Comparison of ENCODE assay signal across 9 mouse cellular contexts in genomic region chr14:27560434-27560833, GRCm38 (mm10). TPM values are rescaled to one million over a fixed set of nuclear protein-coding genes. Genes with fewer than 3 reads are reported as not detected.
DNase-seq lines count a peak whose midpoint lies in the region; ATAC-seq and TF ChIP-seq lines count a peak whose summit lies in the region.
"Had no signal": no experiment of that assay in that cellular context is flagged by ENCODE, and none has a peak within 500 bp of the region (broad histone marks: within the 10 kb centered on the region; RNA-seq: fewer than 3 reads in every experiment).

No protein-coding gene starts in this region.

- no peak overlapping the region for H3K9ac ChIP-seq in hindbrain, embryonic 14.5 days
- no peak overlapping the region for H3K9ac ChIP-seq in hindbrain, embryonic 13.5 days

- no peak overlapping the region for H3K27ac ChIP-seq in hindbrain, embryonic 14.5 days
- H3K27ac ChIP-seq in hindbrain, embryonic 13.5 days, result no peak overlapping the region
- no peak overlapping the region for H3K27ac ChIP-seq in left cerebral cortex, adult 2 months

- no peaks in the 10 kb centered on the region for H3K9me3 ChIP-seq in hindbrain, embryonic 14.5 days (ENCODE audit: control insufficient read depth, low read length)
- no peaks in the 10 kb centered on the region for H3K9me3 ChIP-seq in hindbrain, embryonic 13.5 days

- WGBS in hindbrain, embryonic 14.5 days, result 52% methylated on average over 4 of the region's 4 CpGs
- 50% methylated on average over 4 of the region's 4 CpGs for WGBS in hindbrain, embryonic 13.5 days

- peak; percentile 59 for TF ChIP-seq CTCF in left cerebral cortex, adult 2 months (IDR thresholded peaks at IDR 0.05)

- no peaks in the 10 kb centered on the region for H3K4me1 ChIP-seq in hindbrain, embryonic 14.5 days (replicated peaks; ENCODE audit: control insufficient read depth, insufficient read depth, low read length)
- H3K4me1 ChIP-seq in hindbrain, embryonic 13.5 days (replicated peaks), result no peaks in the 10 kb centered on the region

- no peak overlapping the region for H3K4me2 ChIP-seq in hindbrain, embryonic 14.5 days (replicated peaks)
- H3K4me2 ChIP-seq in hindbrain, embryonic 13.5 days, result no peak overlapping the region

- DNase-seq in hindbrain, embryonic 14.5 days (ENCODE audit: low spot score), result peak; percentile 46
- DNase-seq in ZHBTc4 (ENCODE audit: low read depth, low spot score), result peak; percentile 83
- DNase-seq in cerebellum, postnatal 25 days, result peak; percentile 42 to 79
- peak; percentile 18 to 51 for DNase-seq in heart, postnatal 36 days
- peak; percentile 50 to 71 for DNase-seq in left cerebral cortex, adult 2 months (ENCODE audit: extremely low spot score in 1 of 2, low spot score in 2 of 2)
- DNase-seq in testis, postnatal 14 days (ENCODE audit: low spot score), result peak; percentile 7

- no peak for ATAC-seq in hindbrain, embryonic 14.5 days (ENCODE audit: low FRiP score)
- no peak for ATAC-seq in hindbrain, embryonic 13.5 days (ENCODE audit: low FRiP score)
- peak; percentile 89 for ATAC-seq in neutrophil, adult 5-6 weeks (ENCODE audit: extremely low read depth, insufficient number of reproducible peaks, low FRiP score, poor library complexity, severe bottlenecking)

- no peaks in the 10 kb centered on the region for H3K36me3 ChIP-seq in hindbrain, embryonic 14.5 days (replicated peaks; ENCODE audit: control insufficient read depth, insufficient read depth)
- H3K36me3 ChIP-seq in hindbrain, embryonic 13.5 days, result no peaks in the 10 kb centered on the region

- intact Hi-C loops in heart, postnatal 36 days (cut with DNase I), result loop anchor here (5.0 kb wide), 1 partner anchor 373 kb away; no protein-coding TSS in a partner anchor
- intact Hi-C loops in left cerebral cortex, adult 2 months (cut with DNase I), result loop anchor here (5.0 kb wide), 1 partner anchor 373 kb away; no protein-coding TSS in a partner anchor

- H3K4me3 ChIP-seq in hindbrain, embryonic 14.5 days (replicated peaks; ENCODE audit: low read length), result no peak overlapping the region
- no peak overlapping the region for H3K4me3 ChIP-seq in hindbrain, embryonic 13.5 days
- H3K4me3 ChIP-seq in left cerebral cortex, adult 2 months, result no peak overlapping the region
- H3K4me3 ChIP-seq: myocyte had no signal

- H3K27me3 ChIP-seq in hindbrain, embryonic 14.5 days (ENCODE audit: control insufficient read depth, insufficient read depth, low read length), result no peaks in the 10 kb centered on the region
- no peaks in the 10 kb centered on the region for H3K27me3 ChIP-seq in hindbrain, embryonic 13.5 days

RNA-seq across cellular contexts. Expression of gene Ccdc66, which starts 52.2 kb away (rescaled TPM):
- polyA plus RNA-seq in hindbrain, embryonic 14.5 days (2014; fragmentation: Nextera tagmentation; extraction: Ambion mirVana), result 8.2 and 9.0 TPM in 2 replicates
- polyA plus RNA-seq in hindbrain, embryonic 13.5 days (2015; fragmentation: Nextera tagmentation; extraction: Ambion mirVana), result 10.7 and 14.1 TPM in 2 replicates
- 10 to 100 TPM in 1 of 2 experiments, 1 to 10 TPM in 1; 8.9 to 10.0 TPM for total RNA-seq in heart, postnatal 36 days (2021)
- 10 to 100 TPM; 16.2 to 16.8 TPM for total RNA-seq in left cerebral cortex, adult 2 months (2021)
- 11.3 and 17.9 TPM in 2 replicates for total RNA-seq in neutrophil, adult 5-6 weeks (2017)

Comparison
In these comparisons a context has a peak if more than half of its experiments do, and no peak if none do; other contexts are left out.
1. DNase-seq: peak in every context shown above with its lines; median percentile 83 in ZHBTc4; 60 in cerebellum, postnatal 25 days; 60 in left cerebral cortex, adult 2 months; 46 in hindbrain, embryonic 14.5 days; 34 in heart, postnatal 36 days; 7 in testis, postnatal 14 days.